Mouse (Mus musculus) adipocyte (in vitro differentiated cells): ENCODE results near the gene Itpkc.

Source experiments
- DNase-seq: peaks from one replicate; pipeline ENCODE4 v3.0.0-alpha.2; 2016; ENCODE audit warnings: low spot score

The Itpkc gene

DNA sequence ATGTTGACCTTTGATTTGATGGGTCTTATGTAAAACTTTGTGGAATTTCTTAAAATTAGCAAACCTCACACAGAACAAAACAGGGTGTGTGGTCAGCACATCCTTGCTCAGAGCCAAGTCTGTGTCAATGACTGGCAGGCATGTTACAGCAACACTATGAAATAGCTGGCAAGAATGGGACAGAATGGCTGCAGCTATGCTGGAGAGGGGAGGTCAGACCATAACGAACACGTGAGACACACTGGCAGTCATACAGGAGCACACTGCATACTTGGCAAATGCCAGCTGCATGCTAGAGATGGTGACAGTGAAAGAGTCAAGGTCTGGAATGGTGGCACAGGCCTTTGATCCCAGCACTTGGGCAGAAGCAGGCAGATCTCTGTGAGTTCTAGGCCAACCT lies 7.3 kb upstream of the Itpkc start:
- peak; percentile 79 for DNase-seq

- DNase-seq, result no peak
Measured at GRCm38 (mm10) chr7:27233300-27233699, 4.8 kb upstream of the Itpkc start.

DNA sequence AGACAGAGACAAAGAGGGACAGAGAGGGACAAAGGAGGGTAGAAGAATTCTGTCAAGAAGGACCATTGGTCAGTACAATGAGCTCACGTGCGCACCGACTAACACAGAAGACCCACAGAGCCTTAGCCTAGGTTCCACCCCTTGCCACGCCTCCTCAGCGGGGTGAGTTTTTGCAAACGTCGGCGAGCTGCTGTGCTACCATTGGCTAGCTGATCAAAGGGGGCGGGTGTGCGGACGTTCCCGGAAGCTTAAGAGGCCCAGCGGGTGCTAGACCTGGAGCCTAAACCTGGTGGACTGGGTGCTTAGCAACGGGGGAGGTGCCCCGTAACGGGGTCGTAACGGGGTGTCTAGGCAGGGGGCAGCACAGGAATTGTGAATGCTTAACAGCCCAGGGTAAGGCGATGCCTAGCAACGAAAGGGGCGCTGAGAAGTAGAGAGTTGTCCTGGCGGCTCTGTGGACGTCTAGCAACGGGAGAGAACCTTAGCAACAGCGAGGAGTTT lies 4.4 kb upstream of the Itpkc start, which contains the start of gene Coq8b:
Coq8b (plus strand) TSS at position 243 of the 501 bp plus-strand sequence.
- peak; percentile 94 for DNase-seq

GRCm38 (mm10) chr7:27231693-27232331 lies 3.4 kb upstream of the Itpkc start:
- peak; percentile 85 for DNase-seq

GRCm38 (mm10) chr7:27230781-27231180 lies 2.3 kb upstream of the Itpkc start:
- DNase-seq, result no peak

DNA sequence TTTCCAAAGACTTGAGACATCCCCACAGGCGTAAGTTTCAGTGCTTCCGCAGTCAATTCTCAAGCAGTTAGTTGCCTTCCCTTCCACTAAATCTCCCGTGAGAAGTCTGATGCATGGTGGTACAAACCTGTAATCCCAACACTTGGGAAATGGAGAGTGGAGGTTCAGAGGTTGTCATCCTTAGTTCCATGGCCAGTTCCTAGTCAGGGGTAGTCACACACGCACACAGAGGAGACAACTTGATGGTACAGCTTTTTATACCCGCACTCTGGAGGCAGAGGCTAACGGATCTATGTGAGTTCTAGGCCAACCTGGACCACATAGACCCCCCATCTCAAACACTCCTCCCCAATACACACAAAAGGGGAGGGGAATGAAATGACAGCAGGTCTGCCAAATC lies 404 bp upstream of the Itpkc start:
- DNase-seq, result no peak

- DNase-seq, result peak; percentile 45
Measured at GRCm38 (mm10) chr7:27227676-27228075, 785 bp downstream of the Itpkc start.

- DNase-seq, result no peak
Measured at GRCm38 (mm10) chr7:27227276-27227675, 1.2 kb downstream of the Itpkc start.

DNA sequence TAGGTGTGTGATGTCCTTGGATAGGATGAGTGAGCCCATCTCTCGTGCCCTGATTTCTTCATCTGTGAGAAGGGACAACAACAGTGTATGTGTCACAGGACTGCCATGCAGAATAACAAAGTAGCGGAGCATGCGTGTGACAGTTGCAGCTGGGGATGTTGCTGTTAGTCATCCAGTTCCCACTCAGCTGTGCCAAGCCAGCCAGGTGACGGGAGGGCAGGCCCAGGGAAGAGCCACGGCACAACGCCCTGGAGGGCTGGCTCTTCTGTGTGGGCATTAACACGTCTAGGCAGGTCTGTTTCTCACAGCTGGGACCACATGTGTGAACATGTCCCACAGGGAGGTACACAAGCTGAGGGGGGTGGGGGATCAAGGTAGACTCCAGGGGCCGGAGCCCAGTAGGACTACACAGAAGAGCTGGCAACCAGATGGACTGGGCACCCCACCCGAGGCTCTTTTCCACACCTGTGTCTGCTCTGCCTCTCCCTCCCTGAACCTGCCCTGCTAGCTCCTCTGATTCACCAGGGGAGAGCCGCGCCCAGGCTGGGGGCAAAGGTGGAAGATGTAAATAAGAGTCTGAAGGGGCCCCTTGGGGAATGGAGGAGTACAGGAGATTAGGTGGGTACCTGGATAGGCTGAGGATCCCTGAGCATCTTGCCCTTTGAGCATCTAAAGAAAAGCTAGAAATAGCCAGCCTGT lies 3.4 kb downstream of the Itpkc start:
- DNase-seq, result no peak

DNA sequence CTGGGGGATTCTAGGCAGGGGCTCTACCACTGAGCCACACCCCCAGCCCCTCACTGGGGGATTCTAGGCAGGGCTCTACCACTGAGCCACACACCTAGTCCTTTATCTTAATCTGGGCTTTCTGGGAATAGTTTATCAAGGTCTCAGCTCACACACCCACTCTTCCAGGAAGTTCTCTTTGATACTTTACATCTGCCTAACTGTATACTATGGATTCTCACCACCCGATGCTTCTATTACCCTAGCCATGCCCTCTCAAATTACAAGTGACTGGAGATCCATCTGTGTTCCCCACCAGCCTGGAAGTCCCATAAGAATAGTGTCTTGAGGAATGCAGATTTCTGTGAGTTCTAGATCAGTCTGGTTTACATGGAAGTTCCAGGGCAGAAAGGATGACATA lies 5.9 kb downstream of the Itpkc start:
- DNase-seq, result no peak

- no peak for DNase-seq
Measured at GRCm38 (mm10) chr7:27221939-27222338, 6.5 kb downstream of the Itpkc start.

- DNase-seq, result no peak
Measured at GRCm38 (mm10) chr7:27219937-27220336, 8.5 kb downstream of the Itpkc start.

DNA sequence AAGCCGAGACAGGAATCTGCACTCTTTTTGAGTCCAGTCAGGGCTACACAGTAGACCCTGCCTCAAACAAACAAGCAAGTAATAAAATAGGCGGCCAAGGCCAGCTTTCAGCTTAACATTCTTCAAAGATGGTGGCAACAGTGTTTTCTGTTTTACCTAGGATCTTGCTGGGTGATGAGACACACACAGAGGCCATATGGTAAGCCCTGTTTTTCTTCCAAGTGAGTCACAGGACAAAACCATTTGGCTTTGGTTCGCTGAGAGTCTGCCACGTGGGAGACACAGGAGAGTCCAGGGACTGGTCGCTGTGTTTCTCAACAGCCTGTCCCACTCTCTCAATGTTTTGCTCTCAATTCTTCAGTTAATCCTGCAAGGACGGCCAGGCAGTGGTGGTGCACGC lies 9.9 kb downstream of the Itpkc start:
- DNase-seq, result peak; percentile 70

- DNase-seq, result no peak
Measured at GRCm38 (mm10) chr7:27212626-27213025, 15.8 kb downstream of the Itpkc start.

GRCm38 (mm10) chr7:27203730-27204449 lies 24.6 kb downstream of the Itpkc start:
- DNase-seq, result no peak

DNA sequence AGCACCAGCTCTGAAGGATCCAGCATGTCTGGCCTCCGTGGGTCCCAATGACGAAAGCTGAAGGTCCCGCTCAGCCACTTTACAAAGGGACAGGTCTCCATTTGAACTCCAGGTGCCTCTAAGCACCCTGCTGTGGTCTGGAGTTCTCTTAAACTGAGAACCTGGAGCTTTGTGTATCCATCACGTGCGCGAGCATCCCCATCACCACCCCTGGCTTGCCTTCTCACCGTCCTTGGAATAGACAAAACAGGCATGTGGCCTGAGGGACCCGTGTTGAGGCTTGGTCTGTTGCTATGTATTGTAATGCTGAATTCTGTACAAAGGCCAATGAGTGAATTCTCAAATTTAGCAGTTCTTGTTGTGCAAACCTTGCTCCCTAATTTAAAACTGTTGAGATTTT lies 29.7 kb downstream of the Itpkc start:
- DNase-seq, result no peak

- DNase-seq, result peak; percentile 14
Measured at GRCm38 (mm10) chr7:27198355-27198754, 30.1 kb downstream of the Itpkc start.

- DNase-seq, result no peak
Measured at GRCm38 (mm10) chr7:27197634-27198033, 30.8 kb downstream of the Itpkc start.

GRCm38 (mm10) chr7:27197136-27197535 lies 31.3 kb downstream of the Itpkc start:
- DNase-seq, result no peak

- DNase-seq, result peak; percentile 99
Measured at GRCm38 (mm10) chr7:27195681-27196611, 32.5 kb downstream of the Itpkc start, which contains the start of the genes BC024978 and Snrpa. Gene BC024978 (plus strand): TSS chr7:27195781. Gene Snrpa (minus strand): TSS chr7:27196271.

DNA sequence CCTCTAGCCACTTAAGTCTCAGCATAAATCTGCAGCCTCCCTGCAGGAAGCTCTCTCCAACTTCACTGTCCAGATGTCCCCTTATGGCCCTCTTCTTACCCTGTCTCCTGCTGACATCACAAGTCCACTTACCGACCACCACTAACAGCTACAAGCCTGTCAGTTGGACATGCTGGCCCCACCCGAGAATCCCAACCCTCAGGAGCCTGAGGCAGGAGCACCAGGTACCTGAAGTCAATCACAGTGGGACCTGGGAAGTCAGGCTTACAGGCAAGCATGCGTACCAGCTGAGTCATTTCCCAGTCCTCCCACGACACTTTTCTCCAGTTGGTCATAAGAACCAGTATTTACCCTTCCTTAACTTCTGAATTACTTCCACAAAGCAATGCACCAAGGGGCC lies 34.7 kb downstream of the Itpkc start:
- no peak for DNase-seq

GRCm38 (mm10) chr7:27192434-27192833 lies 36.0 kb downstream of the Itpkc start:
- no peak for DNase-seq
